Mouse (Mus musculus) ES-Bruce4 (cell line): ENCODE data around the gene Slc7a8.

Experiments used
- CTCF ChIP-seq: IDR thresholded peaks from one replicate; pipeline ENCODE4 v1.8.1; 2011; ENCODE audit warnings: low read depth, low read length
- EP300 ChIP-seq: IDR thresholded peaks from 2 replicates; pipeline ENCODE4 v1.6.1; 2011; ENCODE audit warnings: low read depth, low read length; ENCODE audit not compliant: insufficient read depth

DNA sequence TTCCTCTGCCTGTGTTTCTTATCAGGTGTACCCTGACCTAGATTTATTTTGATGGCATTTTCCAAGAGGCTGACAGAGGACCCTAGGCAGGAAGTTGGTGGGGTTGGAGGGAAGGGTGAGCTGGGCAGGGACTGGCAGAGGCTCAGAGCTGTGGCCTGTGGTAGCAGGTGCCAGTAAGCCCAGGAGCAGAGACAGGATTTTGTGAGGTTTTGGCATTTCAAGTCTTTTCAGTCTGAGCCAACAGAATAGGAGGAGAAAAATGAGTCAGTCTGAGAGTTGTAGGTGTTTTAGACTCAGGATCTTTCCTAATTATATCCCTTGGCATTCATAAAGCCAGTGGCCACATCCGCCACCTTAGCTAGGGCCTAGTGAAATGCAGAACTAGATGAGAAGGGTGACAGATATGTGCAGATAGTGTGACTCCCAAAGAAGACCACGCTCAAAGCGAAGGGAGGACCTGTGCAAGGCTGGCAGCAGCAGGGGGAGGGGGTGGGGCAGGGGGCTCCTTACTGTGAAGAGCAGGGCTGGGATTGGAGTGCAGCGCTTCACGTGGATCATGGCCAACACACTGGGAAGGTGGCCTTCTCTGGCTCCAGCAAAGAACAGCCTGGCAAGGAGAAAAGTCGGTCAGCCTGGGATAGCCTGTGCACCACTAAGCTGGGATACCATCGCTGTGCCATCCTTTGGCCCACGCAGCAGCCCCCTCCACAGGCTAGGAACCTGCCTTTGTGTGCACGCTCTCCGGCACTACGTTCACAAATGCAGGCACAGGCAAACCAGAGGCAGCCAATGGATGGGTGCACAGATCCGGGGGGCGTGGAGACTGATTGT, 52.7 kb downstream of the Slc7a8 start:
- TF ChIP-seq CTCF (no peak), EP300 (no peak)
